ENCODE assay signal across 8 mouse cellular contexts in genomic region chrX:48513824-48514223, GRCm38 (mm10). TPM values are rescaled to one million over a fixed set of nuclear protein-coding genes. Genes with fewer than 3 reads are reported as not detected.
DNase-seq lines count a peak whose midpoint lies in the region; ATAC-seq lines count a peak whose summit lies in the region.

No protein-coding gene starts in this region.

- H3K27ac ChIP-seq in heart, embryonic 10.5 days = no peak overlapping the region
- no peak overlapping the region for H3K27ac ChIP-seq in limb, embryonic 15.5 days

- WGBS in heart, embryonic 10.5 days = 15% methylated on average over 13 of the region's 13 CpGs
- 26% methylated on average over 13 of the region's 13 CpGs for WGBS in limb, embryonic 15.5 days

- H3K36me3 ChIP-seq in heart, embryonic 10.5 days = no peaks in the 10 kb centered on the region
- H3K36me3 ChIP-seq in limb, embryonic 15.5 days = no peaks in the 10 kb centered on the region
- no peaks in the 10 kb centered on the region for H3K36me3 ChIP-seq in splenic B cell, adult 2 months (ENCODE audit: control insufficient read depth, insufficient read depth, low read length, poor library complexity, severe bottlenecking)

- peak overlapping the region; percentile 63 for H3K4me3 ChIP-seq in heart, embryonic 10.5 days
- peak overlapping the region; percentile 55 for H3K4me3 ChIP-seq in limb, embryonic 15.5 days

- H3K4me1 ChIP-seq in heart, embryonic 10.5 days = 0 out of 2 replicates have a peak, but pooled peaks cover 5% of the 10 kb centered on the region
- H3K4me1 ChIP-seq in limb, embryonic 15.5 days = peaks cover 4% of the 10 kb centered on the region

- H3K9me3 ChIP-seq in heart, embryonic 10.5 days = no peaks in the 10 kb centered on the region
- no peaks in the 10 kb centered on the region for H3K9me3 ChIP-seq in limb, embryonic 15.5 days

- no peak for ATAC-seq in limb, embryonic 15.5 days (ENCODE audit: insufficient number of reproducible peaks, low FRiP score, low TSS enrichment, low read depth)

- peak overlapping the region; percentile 35 for H3K4me2 ChIP-seq in limb, embryonic 15.5 days

- 0 out of 2 replicates have a peak overlapping the region, but pooled peaks have one; percentile 7 for H3K9ac ChIP-seq in limb, embryonic 15.5 days

- DNase-seq in heart, embryonic 10.5 days (ENCODE audit: low spot score) = no peak
- no peak for DNase-seq in heart, adult 11 months
- DNase-seq in CD4-positive, CD25-positive, alpha-beta regulatory T cell, adult 2 months (ENCODE audit: low read depth, low spot score) = peak; percentile 50
- peak; percentile 14 for DNase-seq in fibroblast of lung, adult 2 months (ENCODE audit: low read depth)
- DNase-seq in splenic B cell, adult 2 months (ENCODE audit: low read depth, low spot score) = peak; percentile 36
- no peak for DNase-seq in urinary bladder, postnatal 14 days (ENCODE audit: low spot score)
- no peak for DNase-seq in frontal cortex, postnatal 10 days (ENCODE audit: low spot score in 2 of 2)

- H3K27me3 ChIP-seq in heart, embryonic 10.5 days (ENCODE audit: insufficient read depth, poor library complexity, severe bottlenecking) = no peaks in the 10 kb centered on the region
- H3K27me3 ChIP-seq in limb, embryonic 15.5 days = no peaks in the 10 kb centered on the region
- no peaks in the 10 kb centered on the region for H3K27me3 ChIP-seq in splenic B cell, adult 2 months (ENCODE audit: control insufficient read depth, insufficient read depth, low read length, poor library complexity, severe bottlenecking)

RNA-seq across cellular contexts. Expression of gene Aifm1, which starts 0.5 kb away (rescaled TPM):
- 108 and 118 TPM in 2 replicates for polyA plus RNA-seq in heart, embryonic 10.5 days (2016; fragmentation: Nextera tagmentation; extraction: Ambion mirVana)
- 55.3 and 59.3 TPM in 2 replicates for polyA plus RNA-seq in limb, embryonic 15.5 days (2015; fragmentation: Nextera tagmentation; extraction: Ambion mirVana)

RNA-seq across cellular contexts. Expression of gene Rab33a, which starts 5.3 kb away (rescaled TPM):
- polyA plus RNA-seq in heart, embryonic 10.5 days (2016; fragmentation: Nextera tagmentation; extraction: Ambion mirVana) = 7.8 and 8.0 TPM in 2 replicates
- polyA plus RNA-seq in limb, embryonic 15.5 days (2015; fragmentation: Nextera tagmentation; extraction: Ambion mirVana) = 2.4 and 4.5 TPM in 2 replicates

RNA-seq across cellular contexts. Expression of gene Elf4, which starts 50.9 kb away (rescaled TPM):
- 9.9 and 15.7 TPM in 2 replicates for polyA plus RNA-seq in heart, embryonic 10.5 days (2016; fragmentation: Nextera tagmentation; extraction: Ambion mirVana)
- polyA plus RNA-seq in limb, embryonic 15.5 days (2015; fragmentation: Nextera tagmentation; extraction: Ambion mirVana) = 8.1 and 8.7 TPM in 2 replicates

Comparison
In these comparisons a context has a peak if more than half of its experiments do, and no peak if none do; other contexts are left out.
1. DNase-seq: peak in CD4-positive, CD25-positive, alpha-beta regulatory T cell, adult 2 months (single experiment), fibroblast of lung, adult 2 months (single experiment) and splenic B cell, adult 2 months (single experiment); none in heart, embryonic 10.5 days (single experiment), heart, adult 11 months (single experiment), urinary bladder, postnatal 14 days (single experiment) and frontal cortex, postnatal 10 days (0 of 2).